Mouse (Mus musculus) adrenal gland, adult 8-10 months (tissue): ENCODE results near the gene Pdcd6ip. TPM values are rescaled to one million over a fixed set of nuclear protein-coding genes. Genes with fewer than 3 reads are reported as not detected.
A peak's percentile ranks its signal among the peaks of the same experiment; 100 is the strongest.
"Not testable (repeated sequence)": the region's sequence is repeated elsewhere in the genome, so short reads cannot be mapped to it uniquely, and the experiment has no call there.

Experiments used
- DNase-seq: peaks from one replicate; pipeline ENCODE4 v3.0.0; 2022
- total RNA-seq, 4 experiments: library from RNA; stranded (reverse); gene quantifications; 2 replicates each; pipeline ENCODE4 v1.2.4; 2022

Gene Pdcd6ip
- total RNA-seq: 100 to 1,000 TPM; 176 to 225 (median 190) TPM

- DNase-seq: peak; percentile 86
Measured at GRCm38 (mm10) chr9:113707481-113708360, at the start of gene Pdcd6ip. Gene Pdcd6ip (minus strand): TSS chr9:113708259.

- DNase-seq: no peak
Measured at GRCm38 (mm10) chr9:113755888-113756719, 48.0 kb upstream of the Pdcd6ip start.

GRCm38 (mm10) chr9:113749356-113749755 is 41.3 kb upstream of the Pdcd6ip start:
- DNase-seq: peak; percentile 75

GRCm38 (mm10) chr9:113743291-113743690 is 35.2 kb upstream of the Pdcd6ip start:
- no peak for DNase-seq

GRCm38 (mm10) chr9:113742361-113742794 is 34.3 kb upstream of the Pdcd6ip start:
- DNase-seq: no peak

GRCm38 (mm10) chr9:113741637-113742137 is 33.6 kb upstream of the Pdcd6ip start:
- DNase-seq: peak; percentile 25

GRCm38 (mm10) chr9:113741108-113741636 is 33.1 kb upstream of the Pdcd6ip start, which contains the start of gene Clasp2:
Gene Clasp2 (plus strand): TSS chr9:113741473.
- DNase-seq: peak; percentile 80

- peak; percentile 28 for DNase-seq
Measured at GRCm38 (mm10) chr9:113738941-113739340, 30.9 kb upstream of the Pdcd6ip start.

GRCm38 (mm10) chr9:113738021-113738420 is 30.0 kb upstream of the Pdcd6ip start:
- peak; percentile 68 for DNase-seq

GRCm38 (mm10) chr9:113735920-113736319 is 27.9 kb upstream of the Pdcd6ip start:
- DNase-seq: no peak

GRCm38 (mm10) chr9:113731540-113731939 is 23.5 kb upstream of the Pdcd6ip start:
- no peak for DNase-seq

- DNase-seq: no peak
Measured at GRCm38 (mm10) chr9:113726991-113727680, 19.1 kb upstream of the Pdcd6ip start.

GRCm38 (mm10) chr9:113726131-113726530 is 18.1 kb upstream of the Pdcd6ip start:
- DNase-seq: no peak

- DNase-seq: not testable (repeated sequence)
Measured at GRCm38 (mm10) chr9:113725609-113726008, 17.6 kb upstream of the Pdcd6ip start.

- DNase-seq: no peak
Measured at GRCm38 (mm10) chr9:113724646-113725045, 16.6 kb upstream of the Pdcd6ip start.

- no peak for DNase-seq
Measured at GRCm38 (mm10) chr9:113719063-113719462, 11.0 kb upstream of the Pdcd6ip start.

GRCm38 (mm10) chr9:113710871-113711270 is 2.8 kb upstream of the Pdcd6ip start:
- DNase-seq: no peak

GRCm38 (mm10) chr9:113708361-113709280 is 562 bp upstream of the Pdcd6ip start:
- no peak for DNase-seq

- no peak for DNase-seq
Measured at GRCm38 (mm10) chr9:113706841-113707240, 1.2 kb downstream of the Pdcd6ip start.

- DNase-seq: no peak
Measured at GRCm38 (mm10) chr9:113706108-113706507, 2.0 kb downstream of the Pdcd6ip start.
